9 mouse cellular contexts compared by ENCODE assay signal in the genomic region with DNA sequence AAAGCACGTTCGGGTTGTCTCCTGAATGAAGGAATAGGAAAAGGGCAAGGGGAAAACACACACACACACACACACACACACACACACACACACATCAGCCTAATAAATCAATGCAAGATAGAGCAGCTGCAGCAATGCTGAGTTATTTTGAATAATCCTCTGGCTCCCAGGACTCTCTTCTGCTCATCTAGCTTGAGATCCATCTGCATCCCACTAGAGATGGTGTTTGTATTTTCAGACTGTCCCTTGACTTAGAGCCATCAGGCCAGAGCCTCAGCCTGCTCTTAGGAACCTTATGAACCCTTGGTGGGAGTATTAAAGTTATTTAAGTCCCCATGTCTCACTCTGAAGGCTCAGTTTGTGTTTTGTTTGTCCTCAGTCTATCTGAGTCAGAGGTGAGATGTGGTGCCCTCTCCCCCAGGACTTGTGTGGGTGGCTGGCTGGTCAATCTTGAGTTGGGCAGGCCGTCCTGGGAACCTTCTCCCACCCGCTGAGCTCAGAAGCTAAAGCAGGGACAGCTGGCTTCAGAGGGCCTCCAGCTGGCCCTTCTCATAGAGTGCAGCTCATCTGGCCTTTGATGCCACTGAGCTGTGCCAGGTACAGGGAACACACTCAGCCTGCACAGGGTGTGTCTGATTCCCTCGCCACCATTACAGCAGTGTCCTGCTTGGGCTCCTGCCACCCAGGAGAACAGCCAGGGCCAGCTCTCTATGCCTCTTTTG.
DNase-seq lines count a peak whose midpoint lies in the region; ATAC-seq and TF ChIP-seq lines count a peak whose summit lies in the region.
"Had no signal": no experiment of that assay in that cellular context is flagged by ENCODE, and none has a peak within 500 bp of the region (broad histone marks: within the 10 kb centered on the region; RNA-seq: fewer than 3 reads in every experiment).

No protein-coding gene starts in this region.

- H3K9ac ChIP-seq in heart, postnatal 0 days (replicated peaks; ENCODE audit: low read depth, low read length), result no peak overlapping the region
- no peak overlapping the region for H3K9ac ChIP-seq in limb, embryonic 13.5 days
- H3K9ac ChIP-seq in stomach, embryonic 15.5 days, result no peak overlapping the region

- no peak overlapping the region for H3K4me2 ChIP-seq in heart, postnatal 0 days (ENCODE audit: low read depth, low read length)
- no peak overlapping the region for H3K4me2 ChIP-seq in limb, embryonic 13.5 days (replicated peaks)
- H3K4me2 ChIP-seq in stomach, embryonic 15.5 days, result no peak overlapping the region; the same call in 1 of the 2 replicates

- no peak for TF ChIP-seq EP300 in heart, postnatal 0 days (IDR thresholded peaks at IDR 0.05; ENCODE audit: low read depth)

- 58% methylated on average over 5 of the region's 5 CpGs for WGBS in heart, postnatal 0 days
- 28% methylated on average over 5 of the region's 5 CpGs for WGBS in limb, embryonic 13.5 days
- 46% methylated on average over 5 of the region's 5 CpGs for WGBS in stomach, embryonic 15.5 days

- H3K4me1 ChIP-seq in heart, postnatal 0 days (ENCODE audit: control insufficient read depth, insufficient read depth), result peaks cover 30% of the 10 kb centered on the region
- peaks cover 56% of the 10 kb centered on the region for H3K4me1 ChIP-seq in limb, embryonic 13.5 days
- H3K4me1 ChIP-seq in stomach, embryonic 15.5 days, result peaks cover 34% of the 10 kb centered on the region

- no peak for TF ChIP-seq CTCF in heart, postnatal 0 days (IDR thresholded peaks at IDR 0.05; ENCODE audit: low read depth)

- no peaks in the 10 kb centered on the region for H3K36me3 ChIP-seq in heart, postnatal 0 days (replicated peaks; ENCODE audit: control insufficient read depth, insufficient read depth, low read length)
- H3K36me3 ChIP-seq in limb, embryonic 13.5 days, result no peaks in the 10 kb centered on the region
- no peaks in the 10 kb centered on the region for H3K36me3 ChIP-seq in stomach, embryonic 15.5 days

- H3K27ac ChIP-seq in heart, postnatal 0 days (ENCODE audit: low read depth), result peak overlapping the region; percentile 83; the same call in 1 of the 2 replicates
- H3K27ac ChIP-seq in limb, embryonic 13.5 days, result peak overlapping the region; percentile 93
- H3K27ac ChIP-seq in stomach, embryonic 15.5 days, result peak overlapping the region; percentile 79; the same call in 1 of the 2 replicates

- H3K9me3 ChIP-seq in heart, postnatal 0 days (replicated peaks; ENCODE audit: control insufficient read depth, low read length), result no peaks in the 10 kb centered on the region
- no peaks in the 10 kb centered on the region for H3K9me3 ChIP-seq in limb, embryonic 13.5 days
- H3K9me3 ChIP-seq in stomach, embryonic 15.5 days, result no peaks in the 10 kb centered on the region

- peak; percentile 11 for DNase-seq in testis, postnatal 14 days (ENCODE audit: low spot score)
- DNase-seq in testis, postnatal 10 days (ENCODE audit: low spot score), result no peak
- DNase-seq in heart, postnatal 0 days (ENCODE audit: low spot score), result no peak
- no peak for DNase-seq in right cerebral cortex, adult 18-20 months
- DNase-seq in thymus, postnatal 10 days (ENCODE audit: low spot score in 2 of 2), result no peak
- no peak for DNase-seq in cerebellum, adult 18-20 months

- H3K4me3 ChIP-seq in heart, postnatal 0 days (ENCODE audit: low read depth, low read length), result no peak overlapping the region
- H3K4me3 ChIP-seq in limb, embryonic 13.5 days, result no peak overlapping the region
- no peak overlapping the region for H3K4me3 ChIP-seq in stomach, embryonic 15.5 days (replicated peaks)

- 0 out of 2 replicates have a peak, but pooled peaks have one; percentile 16 for ATAC-seq in heart, postnatal 0 days (ENCODE audit: insufficient read depth, low read depth)
- ATAC-seq in limb, embryonic 13.5 days (ENCODE audit: low FRiP score, low read depth), result no peak
- no peak for ATAC-seq in stomach, embryonic 15.5 days (ENCODE audit: insufficient read depth, low FRiP score, low read depth)
- ATAC-seq: Patski had no signal

- H3K27me3 ChIP-seq in heart, postnatal 0 days (ENCODE audit: control insufficient read depth, insufficient read depth, low read length), result no peaks in the 10 kb centered on the region
- no peaks in the 10 kb centered on the region for H3K27me3 ChIP-seq in limb, embryonic 13.5 days
- no peaks in the 10 kb centered on the region for H3K27me3 ChIP-seq in stomach, embryonic 15.5 days (replicated peaks)
- H3K27me3 ChIP-seq: Patski had no signal
